Mouse (Mus musculus) stomach, postnatal 0 days (tissue): ENCODE measurements around the gene 2610301B20Rik. TPM values are rescaled to one million over a fixed set of nuclear protein-coding genes. Genes with fewer than 3 reads are reported as not detected.

ENCODE experiments used
- ATAC-seq: fragments of 200-750 bp; cut with Nextera tagmentation; 2 replicates; pipeline ENCODE4 v1.8.0; 2017; ENCODE audit not compliant: low FRiP score, low TSS enrichment
- DNase-seq: peaks from one replicate; pipeline ENCODE4 v3.0.0-alpha.2; 2016; ENCODE audit warnings: low spot score
- H3K27ac ChIP-seq: fragments of 300-500 bp; sonication (generic); replicated peaks from 2 replicates; pipeline ENCODE4 v1.5.1; 2014; ENCODE audit warnings: mild to moderate bottlenecking, control low read depth
- H3K27me3 ChIP-seq: fragments of 300-500 bp; sonication (generic); 2 replicates; pipeline ENCODE4 v1.6.1; 2014; ENCODE audit warnings: low read length; ENCODE audit not compliant: control insufficient read depth, insufficient read depth
- H3K36me3 ChIP-seq: fragments of 300-500 bp; sonication (generic); 2 replicates; pipeline ENCODE4 v1.6.1; 2014; ENCODE audit warnings: low read length, mixed read lengths; ENCODE audit not compliant: control insufficient read depth, insufficient read depth
- H3K4me1 ChIP-seq: fragments of 300-500 bp; sonication (generic); replicated peaks from 2 replicates; pipeline ENCODE4 v1.6.1; 2014; ENCODE audit warnings: antibody characterized with exemption; ENCODE audit not compliant: control insufficient read depth, insufficient read depth
- H3K4me2 ChIP-seq: fragments of 300-500 bp; sonication (generic); replicated peaks from 2 replicates; pipeline ENCODE4 v1.6.1; 2014; ENCODE audit warnings: low read depth, mild to moderate bottlenecking, control low read depth, moderate library complexity
- H3K4me3 ChIP-seq: fragments of 300-500 bp; sonication (generic); 2 replicates; pipeline ENCODE4 v1.5.1; 2014; ENCODE audit warnings: low read depth, low read length, control low read depth
- H3K9ac ChIP-seq: fragments of 300-500 bp; sonication (generic); 2 replicates; pipeline ENCODE4 v1.6.1; 2014; ENCODE audit warnings: mild to moderate bottlenecking, low read length, control low read depth, mixed read lengths
- H3K9me3 ChIP-seq: fragments of 300-500 bp; sonication (generic); 2 replicates; pipeline ENCODE4 v1.6.1; 2016; ENCODE audit warnings: low read length; ENCODE audit not compliant: control insufficient read depth
- CTCF ChIP-seq: IDR thresholded peaks from 2 replicates; pipeline ENCODE4 v1.5.1; 2016; ENCODE audit warnings: antibody characterized with exemption, low read depth, mild to moderate bottlenecking, moderate library complexity
- EP300 ChIP-seq: optimal IDR thresholded peaks from 2 replicates; pipeline ENCODE3; 2016; ENCODE audit warnings: antibody characterized with exemption
- WGBS: fragments of 180-500 bp; shearing (Covaris S2); extraction: QIAGEN DNeasy Blood & Tissue Kit; methylation state at CpG from one replicate; pipeline ENCODE4 v1.1.7; 2014; 5-methylcytosine and 5-hydroxymethylcytosine counted together
- polyA plus RNA-seq: library from polyadenylated mRNA; unstranded; fragments of >200 nt; fragmentation: Nextera tagmentation; extraction: Ambion mirVana; gene quantifications from 2 replicates; pipeline ENCODE4 v1.2.1, GENCODE M21; 2015

Gene 2610301B20Rik
- polyA plus RNA-seq, 1 experiment from 2014 or later: 14.2 TPM

- no peak overlapping the region for H3K9ac ChIP-seq
- no peak overlapping the region for H3K27ac ChIP-seq
- TF ChIP-seq EP300 (no peak), CTCF (no peak)
- ATAC-seq (no peak), DNase-seq (no peak)
- H3K9me3 ChIP-seq: 0 out of 2 replicates have a peak, but pooled peaks cover 3% of the 10 kb centered on the region
- no peaks in the 10 kb centered on the region for H3K27me3 ChIP-seq
- WGBS: 88% methylated on average over 6 of the region's 6 CpGs
- no peak overlapping the region for H3K4me2 ChIP-seq
- no peaks in the 10 kb centered on the region for H3K4me1 ChIP-seq
- H3K36me3 ChIP-seq: no peaks in the 10 kb centered on the region
- no peak overlapping the region for H3K4me3 ChIP-seq
Measured at GRCm38 (mm10) chr4:10919987-10920386, 45.7 kb downstream of the 2610301B20Rik start.

DNA sequence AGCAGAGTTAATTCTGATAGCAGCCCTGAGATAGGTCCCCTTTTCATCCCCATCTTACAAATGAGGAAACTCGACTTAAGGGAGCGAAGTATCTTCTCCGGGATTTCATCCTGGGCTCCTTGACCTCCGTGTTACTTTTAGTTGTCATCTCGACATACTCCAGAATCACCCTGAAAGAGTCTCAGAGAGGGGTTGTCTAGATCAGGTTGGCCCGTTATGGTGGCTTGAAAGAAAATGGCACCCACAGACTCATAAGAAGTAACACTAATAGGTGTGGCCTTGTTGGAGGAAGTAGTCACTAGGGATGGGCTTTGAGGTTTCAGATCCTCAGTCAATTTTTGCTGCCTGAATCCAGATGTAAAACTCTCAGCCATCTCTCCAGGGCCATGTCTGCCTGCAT is 46.3 kb downstream of the 2610301B20Rik start:
- Histone ChIP-seq H3K27ac (no peak overlapping the region), H3K4me2 (no peak overlapping the region), H3K27me3 (no peaks in the 10 kb centered on the region), H3K9me3 (0 out of 2 replicates have a peak, but pooled peaks cover 3% of the 10 kb centered on the region), H3K9ac (no peak overlapping the region), H3K36me3 (no peaks in the 10 kb centered on the region), H3K4me1 (no peaks in the 10 kb centered on the region), H3K4me3 (no peak overlapping the region)
- DNase-seq (no peak), ATAC-seq (no peak)
- WGBS: 89% methylated on average over 6 of the region's 6 CpGs
- TF ChIP-seq CTCF (no peak), EP300 (no peak)

DNA sequence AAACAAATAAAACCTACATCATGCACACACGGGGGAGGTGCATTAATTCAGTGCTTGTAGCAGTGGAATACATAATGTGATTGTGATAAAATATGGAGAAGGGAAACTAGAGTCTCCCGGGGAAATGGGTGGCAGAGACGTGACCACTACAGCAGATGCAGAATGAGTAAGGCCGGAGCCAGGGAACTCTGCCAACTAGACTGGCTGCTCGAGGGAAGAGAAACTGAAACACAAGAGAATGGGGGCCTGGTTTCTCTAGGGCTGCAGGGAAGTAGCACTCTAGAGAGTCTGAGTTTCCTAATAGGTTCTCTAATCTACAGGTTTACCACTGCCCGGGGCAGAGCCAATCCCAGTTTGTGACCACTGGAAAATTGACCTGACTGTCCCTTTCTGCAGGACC is 48.9 kb downstream of the 2610301B20Rik start:
- WGBS: 26% methylated on average over 6 of the region's 6 CpGs
- Histone ChIP-seq H3K36me3 (no peaks in the 10 kb centered on the region), H3K4me1 (no peaks in the 10 kb centered on the region), H3K4me3 (no peak overlapping the region), H3K27ac (no peak overlapping the region), H3K4me2 (no peak overlapping the region), H3K9me3 (0 out of 2 replicates have a peak, but pooled peaks cover 3% of the 10 kb centered on the region), H3K9ac (0 out of 2 replicates have a peak overlapping the region, but pooled peaks have one; percentile 5), H3K27me3 (no peaks in the 10 kb centered on the region)
- DNase-seq (peak; percentile 45), ATAC-seq (peak; percentile 4; the same call in 1 of the 2 replicates)
- TF ChIP-seq CTCF: no peak

DNA sequence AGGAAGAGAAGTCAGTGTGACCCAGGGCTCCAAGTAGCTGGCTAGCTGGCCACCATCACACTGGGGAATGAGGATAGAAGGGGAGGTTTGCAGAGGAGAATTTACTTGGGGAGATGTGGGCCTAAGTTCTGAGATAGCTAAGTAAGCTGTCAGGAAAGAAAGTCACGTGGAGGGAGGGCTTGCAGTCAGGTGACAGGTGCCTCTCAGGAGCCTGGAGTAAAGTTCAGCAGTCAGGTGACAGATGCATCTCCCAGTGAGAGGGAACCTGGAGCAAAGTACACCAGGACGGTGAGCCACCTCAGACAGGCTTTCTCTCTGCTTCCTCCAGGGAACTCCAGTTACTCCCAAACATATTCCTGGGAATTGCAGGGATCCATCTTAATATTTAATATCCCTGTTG is 49.8 kb downstream of the 2610301B20Rik start:
- H3K36me3 ChIP-seq: no peaks in the 10 kb centered on the region
- 0 out of 2 replicates have a peak, but pooled peaks cover 3% of the 10 kb centered on the region for H3K9me3 ChIP-seq
- DNase-seq (peak; percentile 36), ATAC-seq (peak; percentile 74)
- no peaks in the 10 kb centered on the region for H3K27me3 ChIP-seq
- no peak overlapping the region for H3K4me3 ChIP-seq
- no peak for TF ChIP-seq CTCF
- H3K4me2 ChIP-seq: no peak overlapping the region
- no peak overlapping the region for H3K27ac ChIP-seq
- no peaks in the 10 kb centered on the region for H3K4me1 ChIP-seq
- no peak overlapping the region for H3K9ac ChIP-seq
- WGBS: 56% methylated on average over 2 of the region's 2 CpGs

DNA sequence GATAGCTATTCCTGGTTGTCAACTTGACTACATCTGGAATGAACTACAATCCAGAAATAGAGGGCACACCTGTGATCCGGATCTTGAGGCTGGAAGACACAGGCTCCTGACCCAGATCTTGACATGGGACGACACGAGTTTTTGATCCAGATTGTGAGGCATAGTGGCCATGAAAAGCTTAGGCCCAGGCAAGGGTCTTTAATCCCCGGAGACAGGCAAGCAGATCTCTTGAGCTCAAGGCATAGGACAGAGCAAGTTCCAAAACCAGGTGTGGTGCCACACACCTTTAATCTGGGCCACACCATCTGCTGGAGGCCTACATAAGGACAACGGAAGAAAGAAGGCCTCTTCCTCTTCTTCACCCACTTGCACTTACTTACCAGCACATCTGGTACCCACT is 50.2 kb downstream of the 2610301B20Rik start:
- Histone ChIP-seq H3K36me3 (no peaks in the 10 kb centered on the region), H3K4me2 (no peak overlapping the region), H3K27me3 (no peaks in the 10 kb centered on the region), H3K9ac (no peak overlapping the region), H3K4me1 (no peaks in the 10 kb centered on the region), H3K27ac (no peak overlapping the region), H3K4me3 (no peak overlapping the region), H3K9me3 (0 out of 2 replicates have a peak, but pooled peaks cover 3% of the 10 kb centered on the region)
- no peak for TF ChIP-seq CTCF
- no peak for TF ChIP-seq EP300
- 94% methylated on average over 5 of the region's 5 CpGs for WGBS
- no peak for DNase-seq
- ATAC-seq: no peak

DNA sequence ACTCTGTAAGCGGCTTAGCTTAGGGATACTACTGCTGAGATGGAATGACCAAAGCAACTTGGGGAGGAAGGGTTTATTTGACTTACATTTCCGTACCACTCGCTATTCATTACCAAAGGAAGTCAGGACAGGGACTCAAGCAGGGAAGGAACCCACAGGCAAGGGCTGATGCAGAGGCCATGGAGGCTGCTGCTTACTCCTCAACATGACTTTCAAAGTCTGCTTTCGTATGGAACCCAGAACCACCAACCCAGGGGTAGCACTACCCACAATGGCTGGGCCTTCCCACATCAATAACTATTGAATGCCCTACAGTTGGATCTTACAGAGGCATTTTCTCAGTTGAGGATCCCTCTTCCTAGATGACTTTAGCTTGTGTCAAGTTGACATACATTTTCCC is 52.1 kb downstream of the 2610301B20Rik start:
- TF ChIP-seq EP300 (no peak), CTCF (no peak)
- ATAC-seq (no peak), DNase-seq (no peak)
- Histone ChIP-seq H3K36me3 (no peaks in the 10 kb centered on the region), H3K27ac (no peak overlapping the region), H3K4me3 (no peak overlapping the region), H3K4me1 (no peaks in the 10 kb centered on the region), H3K27me3 (no peaks in the 10 kb centered on the region), H3K4me2 (no peak overlapping the region), H3K9me3 (no peaks in the 10 kb centered on the region), H3K9ac (no peak overlapping the region)
- WGBS: 94% methylated on average over 4 of the region's 4 CpGs
